Mouse (Mus musculus): Measurements from ENCODE around the gene Nup93.

- TF ChIP-seq CTCF (IDR thresholded peaks at IDR 0.05; ENCODE audit: extremely low read depth, insufficient read length, insufficient replicate concordance, low read depth, low read length) (no peak), POLR2A (IDR thresholded peaks at IDR 0.05; ENCODE audit: low read depth, low read length) (no peak)
These were observed 68.2 kb downstream of the Nup93 start for GRCm38 (mm10) chr8:94282453-94282985.

All from small intestine, adult 2 months (tissue).